Mouse (Mus musculus) left cerebral cortex, postnatal 14 days (tissue): ENCODE data around the gene H60b. TPM values are rescaled to one million over a fixed set of nuclear protein-coding genes. Genes with fewer than 3 reads are reported as not detected.
"Not testable (repeated sequence)": the region's sequence is repeated elsewhere in the genome, so short reads cannot be mapped to it uniquely, and the experiment has no call there.

Experiments
- DNase-seq, 2 experiments: peaks; one replicate each; pipeline ENCODE4 v3.0.0; 2021 to 2022; ENCODE audit warnings: low spot score in 2 of 2, mixed read lengths in 1 of 2
- intact Hi-C: fragments of 180-260 bp; cut with DNase I; formaldehyde crosslinking; loops from one replicate; pipeline ENCODE4 v1.15.1; 2025
- total RNA-seq, 2 experiments: library from RNA; stranded (reverse); gene quantifications; 2 replicates each; pipeline ENCODE4 v1.2.3; 2021

Gene H60b
- total RNA-seq, 2 experiments from 2014 or later = 0.35 to 0.42 TPM

- DNase-seq = no peak
- intact Hi-C loops = loop anchor here (5.0 to 10.0 kb wide), 2 partner anchors 122 to 1185 kb away; no protein-coding TSS in a partner anchor
These were observed 1.3 kb downstream of the H60b start for GRCm38 (mm10) chr10:22159581-22160140.

DNA sequence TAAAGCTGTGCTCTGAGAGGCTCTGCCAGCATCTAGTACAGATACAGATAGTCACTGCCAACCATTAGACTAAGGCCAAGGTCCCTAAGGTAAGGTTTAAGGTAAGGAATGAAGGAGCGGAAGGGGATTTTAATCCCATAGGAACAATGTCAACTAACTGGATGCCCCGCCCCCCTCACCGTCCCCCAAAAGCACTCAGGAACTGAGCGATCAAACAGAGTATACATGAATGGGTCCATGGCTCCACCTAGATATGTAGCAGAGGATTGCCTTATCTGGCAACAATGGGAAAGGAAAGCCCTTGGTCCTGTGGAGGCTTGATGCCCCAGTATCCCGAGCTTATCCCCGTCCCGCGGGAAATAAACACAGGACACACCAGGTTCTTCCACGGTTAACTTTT, 4.9 kb downstream of the H60b start:
- DNase-seq = not testable (repeated sequence)
- intact Hi-C loops = loop anchor here (5.0 kb wide), 1 partner anchor 126 kb away; no protein-coding TSS in a partner anchor

- intact Hi-C loops = loop anchor here (5.0 kb wide), 1 partner anchor 127 kb away; no protein-coding TSS in a partner anchor
- peak; percentile 61 to 78 for DNase-seq
These were observed 5.6 kb downstream of the H60b start for GRCm38 (mm10) chr10:22163705-22164583.

GRCm38 (mm10) chr10:22165328-22166003, 7.1 kb downstream of the H60b start:
- DNase-seq, intact Hi-C loops: not testable (repeated sequence)

DNA sequence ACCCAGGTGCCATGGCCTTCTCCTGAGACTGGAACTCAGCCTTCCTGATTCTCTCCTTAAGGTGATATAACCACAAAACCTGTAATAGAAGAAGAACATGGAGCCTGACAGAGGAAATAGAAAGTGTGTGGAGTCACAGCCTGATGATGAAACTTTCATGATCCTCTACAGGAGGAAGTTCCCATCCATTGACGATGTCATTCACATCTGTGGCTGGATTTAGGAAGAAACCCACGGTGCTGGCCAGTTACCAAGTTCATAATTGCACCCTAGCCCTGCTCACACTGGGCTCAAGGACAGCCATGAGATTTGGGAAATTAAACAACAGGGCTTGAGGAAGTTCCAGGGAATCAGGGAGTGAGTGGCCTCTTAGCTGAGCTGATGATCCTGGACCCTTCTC, 7.6 kb downstream of the H60b start:
- DNase-seq, intact Hi-C loops: not testable (repeated sequence)

DNA sequence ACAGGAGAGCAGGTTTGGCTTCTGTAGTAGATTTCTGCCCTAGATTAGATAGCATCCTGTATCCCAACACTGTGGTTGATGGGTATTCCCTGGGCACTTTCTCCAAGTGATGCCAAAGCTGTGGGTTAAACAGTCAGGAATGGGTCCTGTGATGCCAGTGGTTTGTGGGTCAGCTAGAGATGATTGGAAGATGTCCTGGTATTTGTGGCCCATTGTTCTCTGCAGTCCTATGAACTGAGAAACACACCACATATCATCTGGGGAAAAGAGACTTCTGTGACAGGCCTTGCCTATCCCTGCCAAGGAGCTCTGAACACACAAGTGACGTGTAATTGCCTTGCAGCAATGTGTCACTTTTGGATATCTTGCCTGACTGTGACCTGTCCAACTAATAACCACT, 8.7 kb downstream of the H60b start:
- intact Hi-C loops, DNase-seq: not testable (repeated sequence)

- intact Hi-C loops, DNase-seq: not testable (repeated sequence)
These were observed 10.7 kb downstream of the H60b start for GRCm38 (mm10) chr10:22169116-22169515.

DNA sequence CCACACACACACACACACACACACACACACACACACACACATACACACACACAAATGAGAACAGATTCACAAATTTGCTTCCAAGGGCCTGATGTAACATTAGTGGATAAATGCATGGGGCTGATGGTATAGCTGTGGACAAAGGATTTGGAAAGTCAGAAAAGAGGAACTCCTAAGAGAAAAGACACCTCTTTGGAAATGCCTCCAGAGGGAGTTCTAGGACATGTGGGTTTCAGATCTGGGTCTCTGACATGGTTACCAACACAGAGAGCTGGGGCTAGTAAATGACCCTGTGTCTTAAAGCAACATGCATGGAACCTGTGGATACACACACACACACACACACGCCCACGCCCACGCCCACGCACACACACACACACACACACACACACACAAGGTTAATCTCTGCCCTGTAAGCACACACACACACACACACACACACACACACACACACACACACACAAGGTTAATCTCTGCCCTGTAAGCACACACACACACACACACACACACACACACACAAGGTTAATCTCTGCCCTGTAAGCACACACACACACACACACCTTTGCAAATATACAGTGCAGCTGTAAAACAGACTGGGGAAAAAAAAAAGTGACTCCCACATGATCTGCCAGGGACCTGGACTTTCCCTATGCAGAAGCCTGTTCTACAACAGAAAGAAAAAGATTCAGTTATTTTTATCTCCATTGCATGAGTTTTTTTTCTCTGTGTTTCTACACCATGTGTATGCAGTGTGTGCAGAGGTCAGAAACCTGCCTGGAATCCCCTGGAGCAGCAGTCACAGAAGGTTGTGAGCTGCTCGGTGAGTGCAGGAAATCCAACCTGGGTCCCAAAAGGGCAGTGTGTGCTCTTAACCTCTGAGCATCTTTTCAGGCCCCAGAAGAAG, 14.3 kb downstream of the H60b start:
- intact Hi-C loops = not testable (repeated sequence)

DNA sequence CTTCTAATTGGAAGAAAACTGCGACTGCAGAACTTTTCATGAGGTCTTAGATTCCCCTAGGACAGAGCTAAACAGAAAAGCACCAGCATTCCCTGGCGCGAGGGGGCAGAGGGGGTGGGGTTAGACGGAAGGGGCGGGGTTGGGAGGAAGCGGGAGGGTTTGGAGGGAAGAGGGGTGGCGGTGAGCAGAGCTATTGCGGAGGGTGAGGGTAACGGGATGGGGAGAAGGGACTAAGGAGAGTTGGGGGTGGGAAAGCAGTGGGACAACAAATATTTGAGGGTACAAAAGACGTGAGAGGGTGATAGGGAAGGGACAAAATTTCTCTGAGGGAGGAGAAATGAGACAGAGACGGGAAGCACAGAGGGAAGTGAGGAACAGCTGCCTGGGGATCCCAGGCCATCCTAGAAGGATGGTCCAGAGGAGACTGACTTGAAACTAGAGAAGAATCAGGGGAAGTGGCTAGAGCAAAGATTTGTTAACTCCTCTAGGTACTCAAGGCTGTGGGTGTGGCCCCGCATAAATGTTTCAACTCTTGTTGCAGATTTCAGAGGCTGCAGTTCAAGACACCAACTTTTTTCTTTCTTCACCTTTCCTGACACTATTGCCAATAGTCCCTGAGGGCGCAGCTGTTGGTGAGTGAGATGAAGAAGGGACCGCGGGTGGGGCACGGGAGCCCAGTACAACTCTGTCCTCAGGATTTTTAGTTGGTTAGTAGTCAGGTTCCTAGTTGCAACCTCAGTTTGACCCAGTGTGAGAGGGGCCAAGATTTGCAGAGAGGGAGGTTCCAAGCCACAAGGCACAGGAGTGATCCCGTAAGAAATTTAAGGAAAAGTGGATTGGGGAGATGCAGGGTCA, 15.2 kb downstream of the H60b start:
- DNase-seq, intact Hi-C loops: not testable (repeated sequence)

More for the DNA sequence above, 14.3 kb downstream of the H60b start:
- not testable (repeated sequence) for DNase-seq

DNA sequence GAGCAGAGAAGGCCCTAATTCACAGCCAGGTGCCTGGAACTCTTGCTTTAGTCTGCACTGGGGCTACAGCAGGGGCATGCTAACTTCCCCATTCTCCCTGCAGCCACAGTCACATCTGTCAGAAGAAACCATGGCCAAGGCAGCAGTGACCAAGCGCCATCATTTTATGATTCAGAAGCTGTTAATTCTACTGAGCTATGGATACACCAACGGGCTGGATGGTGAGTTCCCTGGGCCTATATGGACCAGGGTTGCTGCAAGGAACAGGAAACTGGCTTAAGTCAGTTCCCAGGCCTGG, 15.8 kb downstream of the H60b start:
- DNase-seq, intact Hi-C loops: not testable (repeated sequence)

GRCm38 (mm10) chr10:22176515-22176914, 18.1 kb downstream of the H60b start:
- DNase-seq, intact Hi-C loops: not testable (repeated sequence)

DNA sequence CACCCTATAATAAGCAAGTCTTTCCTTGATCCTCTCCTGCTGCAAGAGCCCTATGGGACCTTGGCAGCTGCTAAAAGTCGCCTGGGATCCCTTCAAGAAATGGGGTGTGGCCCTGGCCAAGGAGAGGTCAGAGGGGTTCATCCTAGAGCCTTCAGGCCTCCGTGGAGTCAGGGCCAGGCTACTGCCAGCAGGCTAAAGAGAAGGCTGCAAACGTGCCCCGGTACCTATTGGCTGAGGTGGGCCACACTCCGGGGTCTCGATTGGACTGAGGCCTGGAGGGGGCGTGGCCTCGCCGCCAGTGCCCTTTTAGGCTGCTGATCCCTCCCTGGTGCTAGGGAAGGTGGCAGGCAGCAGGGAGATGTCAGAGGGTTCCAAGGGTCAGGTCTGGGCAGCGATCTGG, 32.6 kb downstream of the H60b start:
- intact Hi-C loops, DNase-seq: not testable (repeated sequence)

DNA sequence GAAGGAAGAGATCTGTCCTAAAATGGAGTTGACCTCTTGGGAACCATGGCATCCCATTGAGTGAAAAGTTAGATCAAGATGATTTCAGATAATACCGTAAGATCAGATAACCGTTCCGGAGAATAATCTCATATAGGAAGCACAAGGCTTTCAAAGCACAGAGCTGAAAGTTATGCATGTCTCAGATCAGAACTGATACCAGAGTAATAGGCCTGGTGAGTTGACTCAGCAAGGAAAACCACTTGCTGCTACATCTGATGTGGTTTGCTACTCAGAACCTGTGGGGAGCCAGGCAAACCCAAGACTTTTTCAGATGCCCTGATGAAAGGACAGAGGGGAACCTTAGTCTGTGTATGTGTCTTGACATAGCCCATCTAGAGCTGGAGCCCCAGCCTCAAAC, 43.0 kb downstream of the H60b start:
- intact Hi-C loops = not testable (repeated sequence)

GRCm38 (mm10) chr10:22202784-22203583, 44.6 kb downstream of the H60b start:
- DNase-seq, intact Hi-C loops: not testable (repeated sequence)

More for the DNA sequence above, 43.0 kb downstream of the H60b start:
- not testable (repeated sequence) for DNase-seq

DNA sequence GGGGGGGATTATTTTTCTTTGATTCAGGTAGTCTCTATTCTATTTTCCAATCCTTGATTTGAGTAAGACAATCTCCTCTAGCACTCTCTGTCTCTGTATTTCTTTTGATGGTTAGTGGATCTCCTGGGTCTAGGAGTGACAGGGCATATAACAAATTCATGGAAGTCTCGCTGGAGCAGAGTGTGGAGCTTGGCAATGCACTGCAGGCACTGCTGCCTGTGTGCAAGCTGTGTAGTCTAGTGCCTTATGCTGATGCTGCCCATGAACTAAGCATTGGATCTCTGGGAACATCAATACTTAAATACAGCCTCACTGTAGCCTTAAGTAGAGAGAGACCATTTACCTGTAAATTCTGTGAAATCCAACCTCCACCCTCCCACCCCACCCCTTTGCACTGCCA, 48.1 kb downstream of the H60b start:
- DNase-seq, intact Hi-C loops: not testable (repeated sequence)

GRCm38 (mm10) chr10:22212012-22212696, 53.8 kb downstream of the H60b start:
- intact Hi-C loops = not testable (repeated sequence)

More at GRCm38 (mm10) chr10:22212012-22212696, 53.8 kb downstream of the H60b start:
- DNase-seq = peak; percentile 17 to 26
